Mouse (Mus musculus) liver, embryonic 16.5 days (tissue): ENCODE measurements at regions not wholly inside any gene's neighbourhood (a gene's known extent, or its start where the extent isn't known, plus 50 kb on each side); places are given as distances from the start of the nearest gene placed in this dataset.
"Not testable (repeated sequence)": the region's sequence is repeated elsewhere in the genome, so short reads cannot be mapped to it uniquely, and the experiment has no call there.

Experiments
- ATAC-seq: fragments of 200-750 bp; cut with Nextera tagmentation; 2 replicates; pipeline ENCODE4 v1.8.0; 2017; ENCODE audit warnings: low read depth, mild to moderate bottlenecking, moderate number of reproducible peaks, moderate library complexity
- H3K27ac ChIP-seq: fragments of 300-500 bp; sonication (generic); 2 replicates; pipeline ENCODE4 v1.5.1; 2014; ENCODE audit warnings: mild to moderate bottlenecking, low read length
- H3K27me3 ChIP-seq: fragments of 300-500 bp; sonication (generic); 2 replicates; pipeline ENCODE4 v1.6.1; 2014; ENCODE audit warnings: low read depth, low read length, mixed read lengths; ENCODE audit not compliant: control insufficient read depth, insufficient read depth
- H3K36me3 ChIP-seq: fragments of 300-500 bp; sonication (generic); 2 replicates; pipeline ENCODE4 v1.6.1; 2014; ENCODE audit warnings: mild to moderate bottlenecking; ENCODE audit not compliant: control insufficient read depth, insufficient read depth
- H3K4me1 ChIP-seq: fragments of 300-500 bp; sonication (generic); 2 replicates; pipeline ENCODE4 v1.6.1; 2014; ENCODE audit warnings: low read depth, low read length, mixed read lengths; ENCODE audit not compliant: control insufficient read depth
- H3K4me2 ChIP-seq: fragments of 300-500 bp; sonication (generic); 2 replicates; pipeline ENCODE4 v1.6.1; 2014; ENCODE audit warnings: low read depth, low read length, mixed read lengths
- H3K4me3 ChIP-seq: fragments of 300-500 bp; sonication (generic); 2 replicates; pipeline ENCODE4 v1.5.1; 2014; ENCODE audit warnings: low read depth, mild to moderate bottlenecking, low read length
- H3K9ac ChIP-seq: fragments of 300-500 bp; sonication (generic); 2 replicates; pipeline ENCODE4 v1.6.1; 2014; ENCODE audit warnings: low read depth, low read length
- H3K9me3 ChIP-seq: fragments of 300-500 bp; sonication (generic); replicated peaks from 2 replicates; pipeline ENCODE4 v1.6.1; 2016; ENCODE audit warnings: low read length; ENCODE audit not compliant: control insufficient read depth
- WGBS: fragments of 180-500 bp; shearing (Covaris S2); extraction: QIAGEN DNeasy Blood & Tissue Kit; methylation state at CpG from one replicate; pipeline ENCODE4 v1.1.7; 2014; ENCODE audit not compliant: insufficient replicate concordance; 5-methylcytosine and 5-hydroxymethylcytosine counted together

DNA sequence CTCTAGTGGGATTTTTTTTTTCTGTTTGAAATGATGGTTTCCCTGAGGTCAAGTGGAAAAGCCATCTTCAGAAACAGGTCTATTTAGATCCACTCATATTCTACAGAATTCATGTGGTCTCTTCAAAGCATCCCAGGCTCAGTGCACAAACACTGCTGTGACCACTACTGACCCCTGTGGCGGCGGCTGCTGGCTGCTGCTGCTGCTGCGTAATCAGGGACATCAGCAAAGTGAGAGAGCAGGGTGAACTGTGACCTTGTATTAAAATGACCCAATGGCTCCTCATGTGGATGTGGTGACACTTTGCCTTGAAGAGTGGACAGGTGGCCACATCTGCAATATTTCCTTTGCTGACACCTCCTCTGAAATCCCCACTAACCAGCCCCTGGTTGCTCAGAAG lies 169.1 kb upstream of the Rapgef5 start:
- Histone ChIP-seq H3K9me3 (no peaks in the 10 kb centered on the region), H3K27ac (no peak overlapping the region), H3K36me3 (no peaks in the 10 kb centered on the region), H3K4me2 (no peak overlapping the region), H3K4me3 (no peak overlapping the region), H3K9ac (no peak overlapping the region), H3K4me1 (no peaks in the 10 kb centered on the region), H3K27me3 (no peaks in the 10 kb centered on the region)
- no peak for ATAC-seq
- 55% methylated on average over 3 of the region's 3 CpGs for WGBS

DNA sequence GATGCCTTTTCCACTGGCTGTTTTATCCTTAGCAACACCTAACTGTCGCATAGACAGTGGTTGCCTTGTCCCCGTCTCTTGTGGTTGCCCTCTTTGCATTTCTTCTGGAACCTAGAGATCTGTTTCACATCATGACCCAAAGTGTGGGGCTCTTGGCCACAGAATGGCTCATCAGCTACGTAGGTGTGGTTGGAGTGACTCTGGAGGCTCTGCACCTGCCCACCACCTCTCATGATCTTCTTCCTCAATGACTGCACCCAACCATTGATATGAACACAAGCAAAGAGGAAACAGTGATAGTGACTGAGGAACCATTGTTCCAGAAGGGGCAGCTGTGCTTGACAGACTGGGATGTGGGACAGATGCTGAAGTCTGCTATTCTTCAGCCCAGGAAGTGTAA lies 167.8 kb upstream of the Rapgef5 start:
- Histone ChIP-seq H3K36me3 (no peaks in the 10 kb centered on the region), H3K27ac (no peak overlapping the region), H3K4me3 (no peak overlapping the region), H3K9ac (no peak overlapping the region), H3K4me2 (no peak overlapping the region), H3K4me1 (no peaks in the 10 kb centered on the region), H3K9me3 (no peaks in the 10 kb centered on the region), H3K27me3 (no peaks in the 10 kb centered on the region)
- no peak for ATAC-seq
- 47% methylated on average over 3 of the region's 3 CpGs for WGBS

- Histone ChIP-seq H3K27me3 (no peaks in the 10 kb centered on the region), H3K9me3 (no peaks in the 10 kb centered on the region), H3K36me3 (no peaks in the 10 kb centered on the region), H3K27ac (no peak overlapping the region), H3K4me1 (no peaks in the 10 kb centered on the region), H3K9ac (no peak overlapping the region), H3K4me3 (no peak overlapping the region), H3K4me2 (no peak overlapping the region)
- WGBS, result 20% methylated on average over 5 of the region's 5 CpGs
- no peak for ATAC-seq
Observed at GRCm38 (mm10) chr12:117351900-117352299, 164.4 kb upstream of the Rapgef5 start.

GRCm38 (mm10) chr12:117352511-117352910 lies 163.8 kb upstream of the Rapgef5 start:
- no peak overlapping the region for H3K27ac ChIP-seq
- no peaks in the 10 kb centered on the region for H3K9me3 ChIP-seq
- H3K36me3 ChIP-seq, result no peaks in the 10 kb centered on the region
- H3K27me3 ChIP-seq, result no peaks in the 10 kb centered on the region
- ATAC-seq, result no peak
- WGBS, result 36% methylated on average over 3 of the region's 3 CpGs
- H3K9ac ChIP-seq, result no peak overlapping the region
- no peak overlapping the region for H3K4me2 ChIP-seq
- no peaks in the 10 kb centered on the region for H3K4me1 ChIP-seq
- H3K4me3 ChIP-seq, result no peak overlapping the region

GRCm38 (mm10) chr12:117352938-117353337 lies 163.3 kb upstream of the Rapgef5 start:
- no peak for ATAC-seq
- no peak overlapping the region for H3K4me2 ChIP-seq
- H3K9me3 ChIP-seq, result no peaks in the 10 kb centered on the region
- H3K36me3 ChIP-seq, result no peaks in the 10 kb centered on the region
- no peaks in the 10 kb centered on the region for H3K4me1 ChIP-seq
- H3K27ac ChIP-seq, result no peak overlapping the region
- H3K4me3 ChIP-seq, result no peak overlapping the region
- no peaks in the 10 kb centered on the region for H3K27me3 ChIP-seq
- H3K9ac ChIP-seq, result no peak overlapping the region

DNA sequence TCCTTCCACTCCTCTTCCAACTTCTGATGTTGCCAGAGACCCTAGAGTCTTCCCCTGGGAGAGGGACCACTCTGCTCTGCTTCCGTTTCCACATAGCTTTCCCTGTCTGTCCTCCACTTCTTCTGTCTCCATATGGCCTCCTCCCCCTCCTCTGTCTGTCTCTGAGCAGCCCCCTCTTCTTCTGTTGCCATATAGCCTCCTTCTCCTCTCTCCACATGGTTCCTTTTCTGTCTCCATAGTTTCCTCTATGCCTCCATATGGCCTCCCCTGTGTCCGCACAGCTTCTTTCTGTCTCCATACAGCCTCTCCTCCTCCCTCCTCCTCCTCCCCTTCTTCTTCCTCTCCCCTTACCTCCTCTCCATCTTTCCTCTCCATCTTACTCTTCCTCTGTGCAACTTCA lies 158.5 kb upstream of the Rapgef5 start:
- Histone ChIP-seq H3K9ac (no peak overlapping the region), H3K36me3 (no peaks in the 10 kb centered on the region), H3K4me1 (no peaks in the 10 kb centered on the region), H3K27me3 (no peaks in the 10 kb centered on the region), H3K4me2 (no peak overlapping the region), H3K4me3 (no peak overlapping the region), H3K9me3 (no peaks in the 10 kb centered on the region), H3K27ac (no peak overlapping the region)
- ATAC-seq, result no peak
- WGBS, result 65% methylated on average over 2 of the region's 2 CpGs

- no peak overlapping the region for H3K27ac ChIP-seq
- H3K27me3 ChIP-seq, result no peaks in the 10 kb centered on the region
- no peaks in the 10 kb centered on the region for H3K9me3 ChIP-seq
- no peak overlapping the region for H3K9ac ChIP-seq
- no peaks in the 10 kb centered on the region for H3K36me3 ChIP-seq
- no peaks in the 10 kb centered on the region for H3K4me1 ChIP-seq
- no peak overlapping the region for H3K4me2 ChIP-seq
- ATAC-seq, result no peak
- H3K4me3 ChIP-seq, result no peak overlapping the region
- 68% methylated on average over 3 of the region's 3 CpGs for WGBS
Observed at GRCm38 (mm10) chr12:117358891-117359290, 157.4 kb upstream of the Rapgef5 start.

DNA sequence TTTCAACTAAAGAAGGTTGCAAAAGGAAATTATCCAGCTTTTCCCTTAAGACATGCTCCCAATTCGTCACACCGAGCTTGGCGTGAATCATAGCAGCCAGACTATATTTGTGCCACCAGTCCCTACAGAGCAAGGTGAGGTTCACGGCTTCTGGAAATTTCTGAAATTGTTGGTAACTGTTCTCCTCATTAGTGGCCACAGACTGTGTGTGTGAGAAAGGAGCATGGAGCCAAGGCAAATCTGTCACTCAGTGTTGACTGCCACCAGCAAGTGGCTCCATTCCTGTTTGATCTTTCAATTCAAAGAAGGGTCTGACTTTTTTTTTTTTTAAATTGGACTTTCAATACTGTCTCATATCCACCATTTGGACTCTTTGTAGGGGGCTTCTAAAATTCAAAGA lies 156.1 kb upstream of the Rapgef5 start:
- no peak for ATAC-seq
- H3K27me3 ChIP-seq, result no peaks in the 10 kb centered on the region
- no peaks in the 10 kb centered on the region for H3K36me3 ChIP-seq
- H3K9me3 ChIP-seq, result no peaks in the 10 kb centered on the region
- H3K4me3 ChIP-seq, result no peak overlapping the region
- no peaks in the 10 kb centered on the region for H3K4me1 ChIP-seq
- H3K4me2 ChIP-seq, result no peak overlapping the region
- H3K9ac ChIP-seq, result no peak overlapping the region
- no peak overlapping the region for H3K27ac ChIP-seq
- 62% methylated on average over 4 of the region's 4 CpGs for WGBS

GRCm38 (mm10) chr12:117361826-117362225 lies 154.5 kb upstream of the Rapgef5 start:
- WGBS, result 78% methylated on average over 7 of the region's 7 CpGs
- H3K36me3 ChIP-seq, result no peaks in the 10 kb centered on the region
- H3K4me3 ChIP-seq, result no peak overlapping the region
- H3K9ac ChIP-seq, result no peak overlapping the region
- no peak for ATAC-seq
- H3K9me3 ChIP-seq, result no peaks in the 10 kb centered on the region
- H3K4me1 ChIP-seq, result no peaks in the 10 kb centered on the region
- H3K27me3 ChIP-seq, result no peaks in the 10 kb centered on the region
- no peak overlapping the region for H3K27ac ChIP-seq
- no peak overlapping the region for H3K4me2 ChIP-seq

DNA sequence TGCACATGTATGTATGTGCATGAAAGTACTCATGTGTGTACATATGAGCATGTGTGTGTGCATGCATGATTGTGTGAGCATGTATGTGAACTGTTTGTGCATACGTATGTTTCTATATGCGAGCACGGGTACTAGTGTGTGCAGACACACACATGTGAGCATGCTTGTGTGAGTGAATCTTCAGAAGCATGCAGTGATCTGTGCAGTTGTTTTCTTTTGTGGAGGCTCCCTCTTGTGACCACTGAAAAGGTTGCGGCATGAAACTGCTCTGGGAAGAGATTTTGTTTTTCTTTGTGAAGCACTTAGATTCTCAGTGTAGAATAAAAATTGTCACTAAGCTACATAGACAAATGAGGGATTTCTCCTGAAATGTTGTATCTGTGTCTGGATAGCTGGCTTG lies 152.8 kb upstream of the Rapgef5 start:
- not testable (repeated sequence) for H3K36me3 ChIP-seq, H3K4me3 ChIP-seq, H3K27ac ChIP-seq, H3K4me1 ChIP-seq, H3K27me3 ChIP-seq, H3K4me2 ChIP-seq, H3K9me3 ChIP-seq, ATAC-seq, H3K9ac ChIP-seq
- 58% methylated on average over 4 of the region's 4 CpGs for WGBS
